Mouse (Mus musculus) lung, postnatal 25 days (tissue): ENCODE data around the gene Cbx7.
"Not testable (repeated sequence)": the region's sequence is repeated elsewhere in the genome, so short reads cannot be mapped to it uniquely, and the experiment has no call there.

ENCODE experiments used
- DNase-seq: peaks from one replicate; pipeline ENCODE4 v3.0.0; 2022; ENCODE audit warnings: low spot score

Gene Cbx7

GRCm38 (mm10) chr15:79918485-79918884 lies 52.4 kb downstream of the Cbx7 start:
- no peak for DNase-seq

GRCm38 (mm10) chr15:79917111-79917720 lies 53.7 kb downstream of the Cbx7 start:
- DNase-seq: no peak

GRCm38 (mm10) chr15:79916150-79916549 lies 54.8 kb downstream of the Cbx7 start:
- no peak for DNase-seq

- no peak for DNase-seq
Measured at GRCm38 (mm10) chr15:79914357-79914756, 56.6 kb downstream of the Cbx7 start.

GRCm38 (mm10) chr15:79913761-79914346 lies 57.1 kb downstream of the Cbx7 start:
- no peak for DNase-seq

- no peak for DNase-seq
Measured at GRCm38 (mm10) chr15:79911339-79911738, 59.6 kb downstream of the Cbx7 start.

GRCm38 (mm10) chr15:79910812-79911211 lies 60.1 kb downstream of the Cbx7 start:
- not testable (repeated sequence) for DNase-seq

- not testable (repeated sequence) for DNase-seq
Measured at GRCm38 (mm10) chr15:79909006-79909405, 61.9 kb downstream of the Cbx7 start.

- no peak for DNase-seq
Measured at GRCm38 (mm10) chr15:79906855-79907254, 64.1 kb downstream of the Cbx7 start.

- DNase-seq: no peak
Measured at GRCm38 (mm10) chr15:79905211-79905610, 65.7 kb downstream of the Cbx7 start.

- not testable (repeated sequence) for DNase-seq
Measured at GRCm38 (mm10) chr15:79904678-79905077, 66.2 kb downstream of the Cbx7 start.

- DNase-seq: no peak
Measured at GRCm38 (mm10) chr15:79903963-79904362, 67.0 kb downstream of the Cbx7 start.

GRCm38 (mm10) chr15:79903081-79903480 lies 67.8 kb downstream of the Cbx7 start:
- not testable (repeated sequence) for DNase-seq

- DNase-seq: no peak
Measured at GRCm38 (mm10) chr15:79901399-79901798, 69.5 kb downstream of the Cbx7 start.

GRCm38 (mm10) chr15:79900751-79901150 lies 70.2 kb downstream of the Cbx7 start:
- peak; percentile 32 for DNase-seq

- DNase-seq: no peak
Measured at GRCm38 (mm10) chr15:79899828-79900510, 71.0 kb downstream of the Cbx7 start.

- peak; percentile 33 for DNase-seq
Measured at GRCm38 (mm10) chr15:79898988-79899387, 71.9 kb downstream of the Cbx7 start.

GRCm38 (mm10) chr15:79896080-79896725 lies 74.7 kb downstream of the Cbx7 start:
- DNase-seq: no peak

- DNase-seq: peak; percentile 52
Measured at GRCm38 (mm10) chr15:79895221-79896079, 75.5 kb downstream of the Cbx7 start.

- DNase-seq: no peak
Measured at GRCm38 (mm10) chr15:79894343-79894742, 76.6 kb downstream of the Cbx7 start.

GRCm38 (mm10) chr15:79893824-79894123 lies 77.1 kb downstream of the Cbx7 start:
- no peak for DNase-seq
